Mouse (Mus musculus): ENCODE measurements around the gene Plekhh2.

Plekhh2 gene

DNA sequence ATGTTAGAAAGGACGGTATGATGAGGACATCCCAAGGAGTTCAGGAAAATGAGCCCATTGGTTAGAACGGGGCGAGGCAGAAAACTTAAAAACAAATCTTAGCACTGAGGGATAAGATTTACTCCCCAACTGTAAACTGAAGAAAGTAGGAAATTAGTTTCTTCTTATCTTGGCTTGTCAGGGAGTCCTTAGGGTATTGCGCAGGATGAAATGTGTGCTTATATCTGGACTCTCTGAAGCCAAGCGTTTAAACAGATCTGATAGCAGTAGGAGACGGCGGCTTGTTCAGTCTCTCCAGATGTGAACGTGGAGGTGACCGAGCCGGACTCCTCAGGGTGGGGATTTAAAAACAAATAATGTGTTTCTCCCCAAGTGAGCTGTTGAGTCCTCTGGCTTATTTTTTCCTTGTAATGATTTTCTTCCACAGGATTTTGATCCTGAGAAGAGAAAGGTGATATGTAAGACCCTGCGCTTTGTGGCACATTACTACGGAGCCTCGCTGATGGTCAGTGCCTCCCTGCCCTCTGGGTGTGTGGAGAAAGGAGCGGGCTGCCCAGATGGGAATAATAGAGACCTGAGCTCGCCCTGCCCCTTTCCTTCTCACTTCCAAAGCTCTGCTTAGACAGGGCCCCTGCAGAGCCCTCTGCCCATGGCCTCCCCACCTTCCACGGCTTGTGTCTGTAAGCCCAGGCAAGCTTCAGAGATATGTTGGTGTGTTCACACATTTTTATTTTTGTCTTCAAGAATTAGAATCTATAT is 132.8 kb downstream of the Plekhh2 start:
- no peak for DNase-seq (ENCODE audit: low spot score)

DNA sequence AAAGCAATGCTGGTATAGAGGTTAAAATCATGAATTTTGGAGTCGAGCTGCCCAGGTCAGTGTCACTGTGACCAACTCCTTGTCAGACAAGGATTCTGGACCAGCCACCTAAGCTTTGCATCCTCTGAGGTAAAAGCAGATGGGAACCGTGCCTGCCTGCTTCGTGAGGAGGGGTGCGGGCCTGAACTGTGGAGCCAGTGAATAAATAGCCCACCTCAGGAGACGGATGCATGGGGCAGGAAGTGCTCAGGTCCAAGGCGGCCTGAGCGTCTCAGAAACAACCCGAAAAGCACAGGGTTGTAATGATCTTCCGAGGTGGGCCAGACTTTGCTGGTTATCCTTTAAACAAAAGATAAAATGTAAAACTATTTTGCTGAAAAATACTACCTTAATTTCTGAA is 133.4 kb downstream of the Plekhh2 start:
- DNase-seq (ENCODE audit: low spot score) = no peak

DNA sequence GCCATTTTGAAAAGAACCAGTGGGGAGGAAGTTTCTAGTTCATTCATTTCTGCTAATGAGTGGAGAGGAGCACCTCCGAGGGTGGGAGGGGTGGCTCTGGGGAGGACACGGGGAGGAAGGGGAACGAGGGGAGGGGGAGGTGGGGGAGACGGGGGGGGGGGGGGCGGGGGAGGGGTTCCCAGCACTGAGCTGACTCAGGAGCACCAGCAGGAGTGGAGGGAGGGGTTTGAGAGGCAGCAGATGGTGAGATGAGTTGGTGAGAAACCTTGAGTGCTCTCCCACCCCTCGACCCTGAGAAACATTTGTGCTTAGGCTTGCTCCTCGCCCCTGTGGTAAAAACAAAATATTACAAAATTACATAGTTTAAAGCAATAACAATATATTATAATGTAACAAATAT is 134.2 kb downstream of the Plekhh2 start:
- no peak for DNase-seq (ENCODE audit: low spot score)

DNA sequence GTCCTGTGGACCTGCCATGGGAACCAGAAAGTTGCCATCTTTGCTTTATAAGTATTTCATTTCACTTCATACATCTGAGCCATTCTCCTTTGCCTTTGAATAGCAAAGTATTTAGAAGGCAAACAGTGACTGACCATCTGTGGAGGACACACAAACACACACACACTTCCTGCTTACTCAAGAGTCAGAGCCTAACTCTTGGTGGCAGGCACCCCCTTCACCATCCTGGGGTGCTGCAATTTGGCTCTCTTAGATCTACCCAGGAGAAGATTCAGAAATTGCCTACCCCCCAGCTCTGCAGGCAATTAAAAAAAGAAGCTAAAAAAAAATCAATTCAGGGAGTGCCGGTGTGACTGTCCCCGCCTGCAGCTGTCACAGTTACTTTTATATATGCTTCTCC is 134.8 kb downstream of the Plekhh2 start:
- DNase-seq (ENCODE audit: low spot score) = no peak

DNA sequence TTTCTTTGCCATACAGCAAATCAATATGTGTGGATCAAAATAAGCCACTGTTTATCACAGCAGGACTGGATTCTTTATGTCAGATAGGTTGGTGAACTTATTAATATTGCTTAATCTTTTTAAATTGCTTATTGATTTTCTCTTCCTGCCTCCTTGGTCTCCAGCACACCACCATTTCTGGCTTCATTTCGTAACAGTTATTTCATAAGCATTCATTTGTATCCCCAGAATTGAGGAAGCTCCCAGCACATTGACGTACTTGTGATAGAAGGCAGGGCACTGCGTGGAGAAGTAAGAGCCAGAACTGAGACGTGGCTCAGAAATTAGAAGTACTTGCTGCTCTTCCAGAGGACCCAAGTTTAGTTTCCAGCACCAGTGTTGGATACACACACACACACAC is 135.9 kb downstream of the Plekhh2 start:
- no peak for DNase-seq (ENCODE audit: low spot score)

DNA sequence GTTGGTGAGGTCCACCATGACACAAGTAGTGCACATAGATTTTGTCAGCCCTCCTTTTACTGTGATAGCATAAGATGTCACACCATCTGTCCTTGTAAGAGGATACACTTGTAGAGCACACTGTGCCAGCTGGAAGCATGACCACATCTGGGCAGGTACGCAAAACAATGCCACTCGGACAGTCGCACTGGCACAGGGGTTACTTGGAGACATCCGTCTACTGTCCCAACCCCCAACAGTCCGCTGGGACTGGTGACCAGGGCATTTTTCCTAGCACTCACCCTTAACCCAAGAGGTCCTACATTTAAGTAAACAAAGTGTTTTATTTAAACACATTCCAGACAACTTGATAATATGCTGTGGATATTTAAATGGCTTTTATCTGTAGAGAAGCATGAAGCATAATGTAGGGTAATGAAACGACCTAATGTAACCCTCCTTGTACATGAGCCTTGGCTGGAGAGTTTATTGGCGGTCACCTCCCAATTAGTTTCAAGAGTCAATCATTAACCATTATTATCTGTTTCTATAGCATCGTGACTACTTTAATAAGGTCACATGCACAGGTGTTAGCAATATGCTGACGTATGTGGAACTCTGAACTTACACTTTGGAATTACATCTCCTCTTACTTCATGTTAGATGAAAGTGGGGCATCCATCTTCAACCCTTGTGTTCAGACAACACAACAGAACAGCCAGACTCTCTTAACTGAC is 138.8 kb downstream of the Plekhh2 start:
- DNase-seq (ENCODE audit: low spot score) = no peak

DNA sequence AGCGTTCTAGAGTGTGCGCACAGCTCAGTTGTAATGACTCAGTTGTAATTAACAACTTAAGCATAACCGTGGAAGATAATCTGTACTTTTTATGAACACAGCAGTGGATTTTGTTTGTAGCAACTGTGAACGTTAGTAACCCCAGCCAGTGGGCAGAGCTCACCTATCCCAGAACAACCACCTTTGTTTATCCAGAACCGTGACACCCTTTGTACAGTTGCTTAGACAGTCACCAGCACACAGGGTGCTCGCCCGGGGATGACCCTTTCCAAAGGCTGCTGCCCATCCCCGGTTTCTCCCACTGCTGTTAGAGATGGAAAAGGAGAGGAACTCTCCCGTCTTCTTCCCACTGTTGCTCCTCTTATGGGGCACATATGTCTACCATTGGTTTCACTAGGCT is 141.8 kb downstream of the Plekhh2 start:
- no peak for DNase-seq (ENCODE audit: low spot score)

DNA sequence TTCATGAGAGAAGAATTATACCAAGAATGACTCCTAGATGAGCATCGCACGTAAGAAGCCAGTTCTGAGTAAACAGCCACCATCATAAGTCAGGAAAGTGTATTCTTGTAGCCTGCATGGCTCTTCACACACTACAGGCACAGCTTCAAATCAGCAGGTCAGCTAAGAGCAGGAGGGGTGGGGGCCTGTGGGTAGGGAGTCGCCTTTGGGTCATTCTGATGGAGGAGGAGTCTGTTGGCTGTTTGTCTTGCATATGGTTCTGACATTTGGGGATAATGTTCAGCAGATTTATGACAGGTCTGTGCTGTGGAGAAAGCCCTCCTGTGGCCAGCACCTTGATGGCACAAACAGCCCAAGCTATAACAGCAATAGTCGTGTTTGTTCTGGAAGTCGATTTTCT is 144.5 kb downstream of the Plekhh2 start:
- DNase-seq (ENCODE audit: low spot score) = no peak

DNA sequence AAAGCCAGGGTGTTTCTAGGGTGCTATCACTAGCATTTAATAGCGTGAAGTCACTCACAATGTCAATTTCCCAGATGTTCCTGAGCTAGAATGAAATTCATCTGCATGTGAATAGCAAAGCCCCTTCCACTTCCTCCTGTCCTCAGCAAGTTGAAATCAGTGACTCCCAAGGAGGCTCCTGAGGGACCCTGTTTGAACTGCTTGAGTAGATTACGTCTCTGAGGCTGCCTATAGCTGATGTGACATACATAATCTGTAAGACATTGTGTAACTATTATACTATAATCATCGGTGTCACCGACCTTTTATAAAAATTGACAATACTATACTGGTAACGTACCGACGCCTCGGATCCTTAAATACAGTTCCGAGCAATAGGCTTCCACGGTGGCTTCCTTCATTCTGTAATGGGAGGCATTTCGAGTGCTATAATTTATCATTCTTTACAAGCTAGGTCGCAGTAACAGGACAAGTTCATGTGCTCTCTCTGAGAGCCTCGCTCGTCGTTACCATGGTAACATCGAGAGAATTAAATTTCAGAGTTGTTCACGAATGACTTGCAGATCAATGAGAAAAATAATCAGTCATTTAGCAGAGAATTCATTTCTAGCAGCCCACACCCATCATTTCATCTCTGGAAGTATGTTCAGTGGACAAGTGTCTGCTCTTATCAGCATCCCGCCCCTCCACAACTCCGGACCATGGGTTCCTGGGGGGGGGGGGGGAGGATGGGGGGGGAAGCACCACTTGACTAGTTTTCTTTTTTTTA is 145.1 kb downstream of the Plekhh2 start:
- no peak for DNase-seq (ENCODE audit: low spot score)

DNA sequence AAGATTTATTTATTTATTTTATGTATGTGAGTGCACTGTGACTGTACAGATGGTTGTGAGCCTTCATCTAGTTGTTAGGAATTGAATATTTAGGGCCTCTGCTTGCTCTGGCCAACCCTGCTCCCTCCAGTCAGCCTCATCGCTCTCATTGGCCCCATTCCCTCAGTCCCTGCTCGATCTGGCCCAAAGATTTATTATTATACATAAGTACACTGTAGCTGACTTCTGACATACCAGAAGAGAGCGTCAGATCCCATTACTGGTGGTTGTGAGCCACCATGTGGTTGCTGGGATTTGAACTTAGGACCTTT is 145.7 kb downstream of the Plekhh2 start:
- no peak for DNase-seq (ENCODE audit: low spot score)

DNA sequence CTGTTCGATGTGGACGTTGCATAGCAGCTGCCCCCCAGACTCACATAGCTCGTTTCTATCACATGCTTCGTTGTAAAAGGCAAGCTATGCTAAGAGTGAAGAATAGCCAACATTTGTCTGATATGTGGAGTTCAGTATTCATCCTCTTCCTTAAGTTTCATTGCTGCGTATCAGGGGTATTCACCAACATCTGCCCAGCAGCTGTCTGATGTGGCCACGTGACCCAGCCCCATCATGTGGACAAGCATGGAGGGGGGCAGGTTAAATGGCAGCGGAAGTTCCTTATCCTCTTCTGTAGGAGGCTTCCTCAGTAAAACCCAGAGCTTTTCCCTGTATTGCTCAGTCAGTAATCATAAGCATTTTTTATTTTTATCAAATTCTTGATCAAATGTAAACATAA is 146.1 kb downstream of the Plekhh2 start:
- DNase-seq (ENCODE audit: low spot score) = no peak

DNA sequence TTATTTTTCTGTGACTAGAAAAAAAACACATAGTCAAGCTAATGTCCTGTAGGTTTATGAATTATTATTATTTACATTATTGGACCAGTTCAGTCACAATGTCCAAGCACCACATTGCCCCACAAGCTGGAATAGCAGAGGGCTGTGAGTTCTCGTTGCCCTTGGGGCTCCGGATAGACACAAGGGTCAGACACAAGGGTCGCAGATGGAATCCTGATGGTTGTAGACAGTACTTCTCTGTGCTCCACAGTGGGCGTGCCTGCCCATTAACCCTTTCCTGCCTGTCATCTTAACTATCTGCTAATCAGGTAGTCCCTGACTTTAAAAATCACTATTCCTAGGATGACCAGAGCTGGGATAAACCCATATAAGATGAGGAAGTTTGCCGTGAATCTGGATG is 146.5 kb downstream of the Plekhh2 start:
- DNase-seq (ENCODE audit: low spot score) = no peak

DNA sequence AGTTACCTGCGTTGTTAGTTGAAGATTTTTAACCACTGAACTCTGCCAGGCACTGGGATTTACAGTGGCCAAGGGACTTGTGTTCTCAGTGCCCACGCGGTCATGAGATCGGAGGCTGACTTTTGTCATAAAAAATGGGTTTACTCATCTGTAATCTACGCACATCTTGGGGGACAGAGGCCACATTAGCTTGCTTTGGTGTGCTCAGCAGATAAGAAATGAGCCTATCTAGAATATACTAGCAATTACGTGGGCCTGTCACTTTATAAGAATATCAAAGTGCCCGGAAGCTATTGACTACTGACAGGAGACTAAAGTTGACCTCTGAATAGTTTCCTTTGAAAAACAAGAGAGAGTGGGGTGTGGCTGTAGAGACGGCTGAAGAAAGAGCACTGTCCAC is 147.3 kb downstream of the Plekhh2 start:
- DNase-seq (ENCODE audit: low spot score) = no peak

DNA sequence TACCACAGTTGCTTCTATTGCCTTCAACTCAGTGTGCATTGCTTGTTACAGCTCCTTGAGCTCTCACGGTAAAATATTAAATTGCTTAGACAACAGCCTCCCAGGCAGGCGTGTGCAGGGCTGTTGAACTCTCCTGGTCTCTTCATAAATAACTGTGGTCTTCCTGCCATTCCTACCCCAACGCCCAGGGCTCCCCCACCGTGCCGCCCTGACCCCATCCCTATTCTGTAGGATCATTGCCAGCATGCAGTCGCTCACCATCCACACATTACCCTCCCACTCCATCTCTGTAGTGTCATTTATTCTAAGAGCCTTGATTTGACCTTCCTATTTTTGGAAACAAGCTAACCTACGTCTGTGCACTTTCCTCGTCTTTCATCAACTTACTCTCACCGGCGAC is 153.4 kb downstream of the Plekhh2 start:
- no peak for DNase-seq (ENCODE audit: low spot score)

DNA sequence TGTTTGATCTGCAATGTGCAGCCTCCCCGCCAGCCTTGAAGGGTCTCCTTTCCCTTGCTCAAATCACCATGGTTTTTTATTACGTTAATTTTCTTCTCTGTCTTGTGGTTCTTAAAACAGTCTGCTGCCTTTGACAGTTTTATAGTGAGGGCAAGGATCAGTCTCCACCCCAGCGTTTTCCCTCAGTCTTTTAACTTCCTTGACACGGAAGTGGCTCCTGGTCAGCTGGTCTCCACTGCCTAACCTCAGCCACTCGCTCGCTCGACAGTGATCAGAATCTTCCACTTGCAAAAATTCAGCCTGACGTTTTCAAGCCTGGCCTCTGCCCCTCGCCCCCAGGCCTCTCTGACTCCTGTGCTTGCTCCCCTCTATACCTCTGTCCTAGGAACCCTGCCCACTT is 154.0 kb downstream of the Plekhh2 start:
- no peak for DNase-seq (ENCODE audit: low spot score)

DNA sequence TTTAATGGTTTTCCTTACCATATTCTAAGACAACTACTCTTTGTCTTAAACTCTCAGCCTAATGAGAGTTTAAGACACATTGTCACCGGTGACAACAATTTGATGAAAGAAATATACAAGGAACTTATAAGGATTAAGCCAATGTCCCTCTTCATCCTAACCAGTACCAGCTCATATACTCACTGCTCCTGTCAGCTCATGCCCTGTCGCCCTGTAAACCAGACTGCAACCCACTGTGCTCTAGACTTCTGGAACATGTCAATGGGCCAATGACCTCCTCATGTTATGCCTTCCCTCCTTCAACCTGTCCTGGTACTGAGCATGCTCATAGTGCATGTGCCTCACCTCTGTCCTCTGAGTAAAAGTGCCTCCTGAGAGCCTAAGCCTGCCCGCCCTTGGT is 156.2 kb downstream of the Plekhh2 start:
- DNase-seq (ENCODE audit: low spot score) = no peak
